Mouse (Mus musculus): ENCODE data around the gene H2-Q10.

- TF ChIP-seq CTCF (conservative IDR thresholded peaks at IDR 0.05; ENCODE audit: low read length), result no peak
- TF ChIP-seq POU5F1 (IDR thresholded peaks at IDR 0.05; ENCODE audit: borderline replicate concordance, low read length), result no peak
- TF ChIP-seq NANOG (IDR thresholded peaks at IDR 0.05; ENCODE audit: borderline replicate concordance, low read length), result no peak
These were observed 47.0 kb downstream of the H2-Q10 start, which contains the start of the genes Tcf19 and Cchcr1 for GRCm38 (mm10) chr17:35516652-35517500.
